Comparison of ENCODE assay signal across 29 mouse cellular contexts in genomic region chr5:99877565-99877964, GRCm38 (mm10). TPM values are rescaled to one million over a fixed set of nuclear protein-coding genes. Genes with fewer than 3 reads are reported as not detected.
DNase-seq lines count a peak whose midpoint lies in the region; ATAC-seq and TF ChIP-seq lines count a peak whose summit lies in the region.
"Had no signal": no experiment of that assay in that cellular context is flagged by ENCODE, and none has a peak within 500 bp of the region (broad histone marks: within the 10 kb centered on the region; RNA-seq: fewer than 3 reads in every experiment).

No protein-coding gene starts in this region.

- H3K4me1 ChIP-seq in kidney, adult 2 months (ENCODE audit: control insufficient read depth, insufficient read depth, low read length): no peaks in the 10 kb centered on the region
- peaks cover 2% of the 10 kb centered on the region; the same call in 1 of the 2 replicates for H3K4me1 ChIP-seq in midbrain, embryonic 14.5 days (ENCODE audit: control insufficient read depth, insufficient read depth, low read length)
- peaks cover 5% of the 10 kb centered on the region for H3K4me1 ChIP-seq in midbrain, embryonic 13.5 days (replicated peaks)
- H3K4me1 ChIP-seq: embryonic facial prominence, embryonic 12.5 days; heart, embryonic 15.5 days; intestine, embryonic 15.5 days; kidney, embryonic 15.5 days; limb, embryonic 15.5 days had no signal

- H3K36me3 ChIP-seq in kidney, adult 2 months (ENCODE audit: control insufficient read depth, insufficient read depth, low read length): no peaks in the 10 kb centered on the region
- H3K36me3 ChIP-seq in midbrain, embryonic 14.5 days (ENCODE audit: control insufficient read depth, insufficient read depth, low read length): no peaks in the 10 kb centered on the region
- no peaks in the 10 kb centered on the region for H3K36me3 ChIP-seq in midbrain, embryonic 13.5 days
- H3K36me3 ChIP-seq: embryonic facial prominence, embryonic 12.5 days; forebrain, embryonic 15.5 days; G1E; heart, embryonic 15.5 days; intestine, embryonic 15.5 days; kidney, embryonic 15.5 days; limb, embryonic 15.5 days; neural tube, embryonic 12.5 days had no signal

- no peaks in the 10 kb centered on the region for H3K27me3 ChIP-seq in kidney, adult 2 months (replicated peaks; ENCODE audit: control insufficient read depth, insufficient read depth, low read length)
- no peaks in the 10 kb centered on the region for H3K27me3 ChIP-seq in midbrain, embryonic 14.5 days (ENCODE audit: control insufficient read depth, insufficient read depth, low read length)
- H3K27me3 ChIP-seq in midbrain, embryonic 13.5 days: no peaks in the 10 kb centered on the region
- H3K27me3 ChIP-seq: embryonic facial prominence, embryonic 12.5 days; forebrain, embryonic 15.5 days; heart, embryonic 15.5 days; intestine, embryonic 15.5 days; kidney, embryonic 15.5 days; limb, embryonic 15.5 days; neural tube, embryonic 12.5 days had no signal

- no peak overlapping the region for H3K4me3 ChIP-seq in kidney, adult 2 months (ENCODE audit: insufficient read depth, low read depth, low read length)
- no peak overlapping the region for H3K4me3 ChIP-seq in midbrain, embryonic 14.5 days (replicated peaks; ENCODE audit: low read depth, low read length)
- H3K4me3 ChIP-seq in midbrain, embryonic 13.5 days (replicated peaks): no peak overlapping the region
- H3K4me3 ChIP-seq: embryonic facial prominence, embryonic 12.5 days; erythroblast, embryonic 14.5 days; forebrain, embryonic 15.5 days; heart, embryonic 15.5 days; intestine, embryonic 15.5 days; kidney, embryonic 15.5 days; limb, embryonic 15.5 days; neural tube, embryonic 12.5 days had no signal

- no peak for TF ChIP-seq POLR2A in kidney, adult 2 months (IDR thresholded peaks at IDR 0.05; ENCODE audit: low read depth, low read length)

- ATAC-seq in midbrain, embryonic 14.5 days (ENCODE audit: low FRiP score, low TSS enrichment): no peak
- ATAC-seq in midbrain, embryonic 13.5 days: no peak
- ATAC-seq: activated CD4-positive, CD25-positive, alpha-beta regulatory T cell, adult 4 months; forebrain, embryonic 15.5 days; intestine, embryonic 15.5 days; liver, postnatal 0 days had no signal

- 71% methylated on average over 9 of the region's 9 CpGs for WGBS in kidney, adult 2 months
- WGBS in midbrain, embryonic 14.5 days: 59% methylated on average over 9 of the region's 9 CpGs
- WGBS in midbrain, embryonic 13.5 days: 74% methylated on average over 9 of the region's 9 CpGs

- peak; percentile 55 to 64 for DNase-seq in cerebellum, postnatal 14 days
- no peak for DNase-seq in cerebellum, adult 11-12 months
- peak; percentile 9 for DNase-seq in kidney, adult 2 months
- DNase-seq in kidney, postnatal 14 days: no peak
- peak; percentile 36 for DNase-seq in midbrain, embryonic 14.5 days
- peak; percentile 58 for DNase-seq in adrenal gland, postnatal 10 days
- no peak for DNase-seq in layer of hippocampus, adult 11-12 months (ENCODE audit: low spot score)
- DNase-seq: cerebellum, postnatal 36 days; gastrocnemius, postnatal 36 days; heart, postnatal 4 days; layer of hippocampus, postnatal 36 days; liver, postnatal 0 days; right cerebral cortex, postnatal 14 days; spleen, adult 18-20 months; thymus, postnatal 25 days had no signal

- no peak overlapping the region for H3K27ac ChIP-seq in kidney, adult 2 months (ENCODE audit: insufficient read depth, low read depth, low read length)
- no peak overlapping the region for H3K27ac ChIP-seq in midbrain, embryonic 14.5 days (replicated peaks; ENCODE audit: low read depth, low read length)
- no peak overlapping the region for H3K27ac ChIP-seq in midbrain, embryonic 13.5 days
- H3K27ac ChIP-seq: embryonic facial prominence, embryonic 12.5 days; forebrain, embryonic 15.5 days; heart, embryonic 15.5 days; intestine, embryonic 15.5 days; kidney, embryonic 15.5 days; limb, embryonic 15.5 days; neural tube, embryonic 12.5 days had no signal

- H3K4me2 ChIP-seq in midbrain, embryonic 14.5 days (ENCODE audit: low read length): no peak overlapping the region
- no peak overlapping the region for H3K4me2 ChIP-seq in midbrain, embryonic 13.5 days (replicated peaks)
- H3K4me2 ChIP-seq: embryonic facial prominence, embryonic 12.5 days; forebrain, embryonic 15.5 days; heart, embryonic 15.5 days; intestine, embryonic 15.5 days; kidney, embryonic 15.5 days; limb, embryonic 15.5 days; neural tube, embryonic 12.5 days had no signal

- H3K9ac ChIP-seq in midbrain, embryonic 14.5 days (replicated peaks; ENCODE audit: low read length): no peak overlapping the region
- no peak overlapping the region for H3K9ac ChIP-seq in midbrain, embryonic 13.5 days (replicated peaks)
- H3K9ac ChIP-seq: embryonic facial prominence, embryonic 12.5 days; forebrain, embryonic 15.5 days; heart, embryonic 15.5 days; intestine, embryonic 15.5 days; kidney, embryonic 15.5 days; limb, embryonic 15.5 days; liver, postnatal 0 days; neural tube, embryonic 12.5 days had no signal

- no peak for TF ChIP-seq CTCF in kidney, adult 2 months (conservative IDR thresholded peaks at IDR 0.05; ENCODE audit: insufficient read depth, insufficient read length, low read depth, low read length)

- no peaks in the 10 kb centered on the region for H3K9me3 ChIP-seq in midbrain, embryonic 14.5 days (ENCODE audit: control insufficient read depth, low read length)
- no peaks in the 10 kb centered on the region for H3K9me3 ChIP-seq in midbrain, embryonic 13.5 days
- H3K9me3 ChIP-seq: embryonic facial prominence, embryonic 12.5 days; forebrain, embryonic 15.5 days; heart, embryonic 15.5 days; intestine, embryonic 15.5 days; kidney, embryonic 15.5 days; limb, embryonic 15.5 days; neural tube, embryonic 12.5 days had no signal

RNA-seq across cellular contexts. Expression of gene Vamp9, which starts 28.5 kb away (rescaled TPM):
- polyA plus RNA-seq in kidney, adult 2 months (2012; rRNA removed): 0.22 TPM in 1 of 2 replicates, not detected in the other
- 0.50 and 0.68 TPM in 2 replicates for polyA plus RNA-seq in midbrain, embryonic 14.5 days (2014; fragmentation: Nextera tagmentation; extraction: Ambion mirVana)
- polyA plus RNA-seq in midbrain, embryonic 13.5 days (2015; fragmentation: Nextera tagmentation; extraction: Ambion mirVana): 0.86 and 0.95 TPM in 2 replicates
- total RNA-seq in adrenal gland, postnatal 10 days (2021): under 1 TPM; 0.69 to 0.79 TPM
- total RNA-seq: G1E; gastrocnemius, postnatal 36 days; heart, adult 8-10 months; megakaryocyte, adult 5-6 weeks had no signal
- polyA plus RNA-seq: activated CD4-positive, CD25-positive, alpha-beta regulatory T cell, adult 4 months; erythroblast, embryonic 14.5 days; G1E; kidney, embryonic 15.5 days; large intestine, adult 2 months; liver, postnatal 0 days had no signal

Comparison
In these comparisons a context has a peak if more than half of its experiments do, and no peak if none do; other contexts are left out.
1. DNase-seq: peak in cerebellum, postnatal 14 days (2 of 2), kidney, adult 2 months (single experiment), midbrain, embryonic 14.5 days (single experiment) and adrenal gland, postnatal 10 days (single experiment); none in cerebellum, adult 11-12 months (single experiment), kidney, postnatal 14 days (single experiment) and layer of hippocampus, adult 11-12 months (single experiment).